Mouse (Mus musculus): ENCODE measurements around the gene Sox13. TPM values are rescaled to one million over a fixed set of nuclear protein-coding genes. Genes with fewer than 3 reads are reported as not detected.

Gene Sox13
- polyA plus RNA-seq, 1 experiment from 2014 or later: 5.2 TPM

- H3K9ac ChIP-seq (ENCODE audit: low read length): no peak overlapping the region
- WGBS: 89% methylated on average over 6 of the region's 6 CpGs
- H3K27me3 ChIP-seq (ENCODE audit: control insufficient read depth, insufficient read depth, low read length): peaks cover 7% of the 10 kb centered on the region; the same call in 1 of the 2 replicates
Measured at GRCm38 (mm10) chr1:133361006-133361405, 63.2 kb downstream of the Sox13 start.

GRCm38 (mm10) chr1:133356330-133356729, 67.8 kb downstream of the Sox13 start:
- no peaks in the 10 kb centered on the region for H3K4me1 ChIP-seq (ENCODE audit: control insufficient read depth, insufficient read depth, low read length)
- no peak for ATAC-seq (ENCODE audit: insufficient read depth, low FRiP score)
- H3K9ac ChIP-seq (ENCODE audit: low read length): no peak overlapping the region
- no peak overlapping the region for H3K4me2 ChIP-seq (ENCODE audit: low read depth, low read length)
- no peak overlapping the region for H3K27ac ChIP-seq (ENCODE audit: low read length)
- no peaks in the 10 kb centered on the region for H3K27me3 ChIP-seq (ENCODE audit: control insufficient read depth, insufficient read depth, low read length)
- WGBS: 49% methylated on average over 8 of the region's 8 CpGs
- no peak overlapping the region for H3K4me3 ChIP-seq (replicated peaks; ENCODE audit: low read length)
- H3K36me3 ChIP-seq (ENCODE audit: control insufficient read depth, insufficient read depth, low read length): no peaks in the 10 kb centered on the region
- H3K9me3 ChIP-seq (replicated peaks; ENCODE audit: control insufficient read depth, low read length): no peaks in the 10 kb centered on the region

More at GRCm38 (mm10) chr1:133361006-133361405, 63.2 kb downstream of the Sox13 start:
- H3K4me3 ChIP-seq (replicated peaks; ENCODE audit: low read length): no peak overlapping the region
- H3K9me3 ChIP-seq (replicated peaks; ENCODE audit: control insufficient read depth, low read length): no peaks in the 10 kb centered on the region
- no peak overlapping the region for H3K4me2 ChIP-seq (ENCODE audit: low read depth, low read length)
- peaks cover 5% of the 10 kb centered on the region for H3K4me1 ChIP-seq (ENCODE audit: control insufficient read depth, insufficient read depth, low read length)
- no peak overlapping the region for H3K27ac ChIP-seq (ENCODE audit: low read length)
- H3K36me3 ChIP-seq (ENCODE audit: control insufficient read depth, insufficient read depth, low read length): no peaks in the 10 kb centered on the region
- ATAC-seq (ENCODE audit: insufficient read depth, low FRiP score): no peak

DNA sequence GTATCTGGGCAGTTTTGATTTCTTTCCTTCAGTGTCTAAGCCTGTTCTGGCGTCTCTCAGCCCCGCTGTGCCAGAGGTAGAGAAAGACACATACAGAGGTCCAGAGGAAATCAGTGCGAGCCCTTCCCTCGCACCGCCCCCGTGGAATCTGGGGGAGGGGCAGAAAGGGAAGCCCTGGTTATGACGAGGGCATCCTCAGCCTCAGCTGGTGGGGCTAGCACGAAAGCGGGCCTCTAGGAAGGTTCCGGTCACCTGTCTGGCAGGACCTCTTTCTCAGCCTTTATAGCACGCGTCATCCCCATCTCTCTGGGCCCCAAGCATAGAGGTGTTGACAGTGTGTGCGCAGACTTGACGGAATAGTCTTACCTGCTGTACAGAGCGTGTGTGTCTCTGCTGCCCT, 68.3 kb downstream of the Sox13 start:
- Histone ChIP-seq H3K4me2 (ENCODE audit: low read depth, low read length) (no peak overlapping the region), H3K27me3 (ENCODE audit: control insufficient read depth, insufficient read depth, low read length) (no peaks in the 10 kb centered on the region), H3K27ac (ENCODE audit: low read length) (no peak overlapping the region), H3K9me3 (replicated peaks; ENCODE audit: control insufficient read depth, low read length) (no peaks in the 10 kb centered on the region), H3K4me1 (ENCODE audit: control insufficient read depth, insufficient read depth, low read length) (no peaks in the 10 kb centered on the region), H3K9ac (ENCODE audit: low read length) (no peak overlapping the region), H3K4me3 (replicated peaks; ENCODE audit: low read length) (no peak overlapping the region), H3K36me3 (ENCODE audit: control insufficient read depth, insufficient read depth, low read length) (no peaks in the 10 kb centered on the region)
- ATAC-seq (ENCODE audit: insufficient read depth, low FRiP score): no peak
- WGBS: 55% methylated on average over 15 of the region's 15 CpGs

DNA sequence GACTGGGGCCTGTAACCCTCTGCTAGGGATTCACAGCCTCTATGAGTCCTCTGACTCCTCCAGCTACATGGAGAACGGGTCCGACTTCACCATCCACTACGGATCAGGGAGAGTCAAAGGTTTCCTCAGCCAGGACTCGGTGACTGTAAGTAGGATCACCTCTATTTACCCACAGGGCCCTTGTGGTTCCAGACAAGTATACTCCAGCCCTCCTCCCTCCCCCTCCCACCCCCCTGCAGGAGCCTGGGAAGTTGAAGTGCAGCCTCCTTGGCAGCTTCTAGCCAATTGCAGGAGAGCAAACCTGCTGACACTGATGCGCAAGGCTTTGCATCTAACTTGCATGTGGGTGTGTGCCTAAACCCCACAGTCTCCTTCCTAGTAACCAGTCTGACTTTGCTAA, 68.7 kb downstream of the Sox13 start:
- no peaks in the 10 kb centered on the region; the same call in 1 of the 2 replicates for H3K4me1 ChIP-seq (ENCODE audit: control insufficient read depth, insufficient read depth, low read length)

GRCm38 (mm10) chr1:133353371-133353809, 70.8 kb downstream of the Sox13 start:
- no peak overlapping the region for H3K9ac ChIP-seq (ENCODE audit: low read length)
- no peak overlapping the region for H3K4me2 ChIP-seq (ENCODE audit: low read depth, low read length)
- no peaks in the 10 kb centered on the region for H3K36me3 ChIP-seq (ENCODE audit: control insufficient read depth, insufficient read depth, low read length)
- no peak overlapping the region for H3K4me3 ChIP-seq (replicated peaks; ENCODE audit: low read length)
- no peaks in the 10 kb centered on the region for H3K9me3 ChIP-seq (replicated peaks; ENCODE audit: control insufficient read depth, low read length)
- no peaks in the 10 kb centered on the region; the same call in 1 of the 2 replicates for H3K4me1 ChIP-seq (ENCODE audit: control insufficient read depth, insufficient read depth, low read length)
- no peak overlapping the region for H3K27ac ChIP-seq (ENCODE audit: low read length)
- ATAC-seq (ENCODE audit: insufficient read depth, low FRiP score): no peak
- 41% methylated on average over 12 of the region's 12 CpGs for WGBS
- no peaks in the 10 kb centered on the region for H3K27me3 ChIP-seq (ENCODE audit: control insufficient read depth, insufficient read depth, low read length)

More for the DNA sequence above, 68.7 kb downstream of the Sox13 start:
- Histone ChIP-seq H3K9me3 (replicated peaks; ENCODE audit: control insufficient read depth, low read length) (no peaks in the 10 kb centered on the region), H3K27ac (ENCODE audit: low read length) (no peak overlapping the region), H3K4me2 (ENCODE audit: low read depth, low read length) (no peak overlapping the region), H3K27me3 (ENCODE audit: control insufficient read depth, insufficient read depth, low read length) (no peaks in the 10 kb centered on the region), H3K4me3 (replicated peaks; ENCODE audit: low read length) (no peak overlapping the region), H3K36me3 (ENCODE audit: control insufficient read depth, insufficient read depth, low read length) (no peaks in the 10 kb centered on the region), H3K9ac (ENCODE audit: low read length) (no peak overlapping the region)
- WGBS: 37% methylated on average over 5 of the region's 5 CpGs
- ATAC-seq (ENCODE audit: insufficient read depth, low FRiP score): no peak

GRCm38 (mm10) chr1:133351762-133352161, 72.4 kb downstream of the Sox13 start:
- H3K27ac ChIP-seq (ENCODE audit: low read length): no peak overlapping the region
- H3K4me3 ChIP-seq (replicated peaks; ENCODE audit: low read length): no peak overlapping the region
- no peaks in the 10 kb centered on the region; the same call in 1 of the 2 replicates for H3K4me1 ChIP-seq (ENCODE audit: control insufficient read depth, insufficient read depth, low read length)
- H3K9ac ChIP-seq (ENCODE audit: low read length): no peak overlapping the region
- H3K4me2 ChIP-seq (ENCODE audit: low read depth, low read length): no peak overlapping the region
- ATAC-seq (ENCODE audit: insufficient read depth, low FRiP score): no peak
- no peaks in the 10 kb centered on the region for H3K9me3 ChIP-seq (replicated peaks; ENCODE audit: control insufficient read depth, low read length)
- H3K27me3 ChIP-seq (ENCODE audit: control insufficient read depth, insufficient read depth, low read length): no peaks in the 10 kb centered on the region
- 57% methylated on average over 9 of the region's 9 CpGs for WGBS
- no peaks in the 10 kb centered on the region for H3K36me3 ChIP-seq (ENCODE audit: control insufficient read depth, insufficient read depth, low read length)

GRCm38 (mm10) chr1:133350210-133350609, 74.0 kb downstream of the Sox13 start, which contains the start of gene Ren1:
Ren1 (plus strand) TSS chr1:133350510.
- ATAC-seq (ENCODE audit: insufficient read depth, low FRiP score): no peak
- Histone ChIP-seq H3K4me1 (ENCODE audit: control insufficient read depth, insufficient read depth, low read length) (no peaks in the 10 kb centered on the region; the same call in 1 of the 2 replicates), H3K4me2 (ENCODE audit: low read depth, low read length) (no peak within 1 kb of the TSS), H3K27ac (ENCODE audit: low read length) (no peak within 1 kb of the TSS), H3K4me3 (replicated peaks; ENCODE audit: low read length) (no peak within 1 kb of the TSS), H3K27me3 (ENCODE audit: control insufficient read depth, insufficient read depth, low read length) (no peaks in the 10 kb centered on the region), H3K9ac (ENCODE audit: low read length) (no peak within 1 kb of the TSS), H3K9me3 (replicated peaks; ENCODE audit: control insufficient read depth, low read length) (no peaks in the 10 kb centered on the region), H3K36me3 (ENCODE audit: control insufficient read depth, insufficient read depth, low read length) (no peaks in the 10 kb centered on the region)
- WGBS: 87% methylated on average over 1 of the region's 1 CpGs

- 51% methylated on average over 11 of the region's 11 CpGs for WGBS
- H3K4me1 ChIP-seq (ENCODE audit: control insufficient read depth, insufficient read depth, low read length): no peaks in the 10 kb centered on the region; the same call in 1 of the 2 replicates
- no peak overlapping the region for H3K9ac ChIP-seq (ENCODE audit: low read length)
- ATAC-seq (ENCODE audit: insufficient read depth, low FRiP score): peak; percentile 29; the same call in 1 of the 2 replicates
- no peaks in the 10 kb centered on the region for H3K27me3 ChIP-seq (ENCODE audit: control insufficient read depth, insufficient read depth, low read length)
- no peak overlapping the region for H3K4me2 ChIP-seq (ENCODE audit: low read depth, low read length)
- H3K27ac ChIP-seq (ENCODE audit: low read length): no peak overlapping the region
- H3K9me3 ChIP-seq (replicated peaks; ENCODE audit: control insufficient read depth, low read length): no peaks in the 10 kb centered on the region
- no peak overlapping the region for H3K4me3 ChIP-seq (replicated peaks; ENCODE audit: low read length)
- H3K36me3 ChIP-seq (ENCODE audit: control insufficient read depth, insufficient read depth, low read length): no peaks in the 10 kb centered on the region
Measured at GRCm38 (mm10) chr1:133347693-133348520, 76.3 kb downstream of the Sox13 start.

GRCm38 (mm10) chr1:133347226-133347625, 77.0 kb downstream of the Sox13 start:
- Histone ChIP-seq H3K4me2 (ENCODE audit: low read depth, low read length) (no peak overlapping the region), H3K27me3 (ENCODE audit: control insufficient read depth, insufficient read depth, low read length) (no peaks in the 10 kb centered on the region), H3K4me3 (replicated peaks; ENCODE audit: low read length) (no peak overlapping the region), H3K9me3 (replicated peaks; ENCODE audit: control insufficient read depth, low read length) (no peaks in the 10 kb centered on the region), H3K36me3 (ENCODE audit: control insufficient read depth, insufficient read depth, low read length) (no peaks in the 10 kb centered on the region), H3K27ac (ENCODE audit: low read length) (no peak overlapping the region), H3K9ac (ENCODE audit: low read length) (no peak overlapping the region), H3K4me1 (ENCODE audit: control insufficient read depth, insufficient read depth, low read length) (no peaks in the 10 kb centered on the region; the same call in 1 of the 2 replicates)
- ATAC-seq (ENCODE audit: insufficient read depth, low FRiP score): no peak
- 64% methylated on average over 3 of the region's 3 CpGs for WGBS

Measured in stomach, embryonic 16.5 days (tissue).